Mouse (Mus musculus) B cell, adult 62 days (primary cell): ENCODE measurements around the gene Defa20. TPM values are rescaled to one million over a fixed set of nuclear protein-coding genes. Genes with fewer than 3 reads are reported as not detected.

Source experiments
- total RNA-seq: library from RNA; stranded (reverse); gene quantifications from 4 replicates; pipeline ENCODE4 v1.2.4, GENCODE M21; 2023

Defa20 gene
- not detected in 4 replicates for total RNA-seq

GRCm38 (mm10) chr8:21508958-21509357, at the start of gene Defa20:
TSS of gene Defa20 (plus strand) at chr8:21509258.

DNA sequence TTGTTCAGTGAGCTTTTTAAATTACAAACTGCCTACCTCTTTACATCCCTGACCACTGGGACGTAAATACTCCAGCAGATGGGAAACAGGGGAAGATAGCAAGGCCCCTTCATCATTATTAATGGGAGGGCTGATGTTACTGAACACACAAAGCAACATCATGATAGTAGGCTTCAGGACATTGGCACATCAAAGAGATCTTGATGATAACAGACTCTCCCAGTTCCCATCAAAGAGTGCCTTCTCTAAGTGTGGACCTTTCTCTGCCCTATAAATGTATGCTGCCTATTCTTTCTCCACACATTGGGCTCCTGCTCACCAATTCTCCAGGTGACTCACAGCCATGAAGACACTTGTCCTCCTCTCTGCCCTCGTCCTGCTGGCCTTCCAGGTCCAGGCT, 19.7 kb downstream of the Defa20 start, which contains the start of gene Defa32:
TSS of gene Defa32 (plus strand) at position 301 of the 400 bp plus-strand sequence.

Other genes starting within 250 kb of the Defa20 start
- not detected in 4 replicates for gene Defa27, start 193.7 kb upstream of the Defa20 start, total RNA-seq
- not detected in 4 replicates for gene Defa29, start 182.2 kb upstream of the Defa20 start, total RNA-seq
- gene Defa2, start 130.7 kb upstream of the Defa20 start, total RNA-seq: not detected in 4 replicates
- not detected in 4 replicates for gene Defa33, start 117.4 kb upstream of the Defa20 start, total RNA-seq
- gene Defa36, start 81.8 kb upstream of the Defa20 start, total RNA-seq: not detected in 4 replicates
- not detected in 4 replicates for gene Gm7849, start 52.7 kb upstream of the Defa20 start, total RNA-seq
- gene Defa32, start 19.8 kb downstream of the Defa20 start, total RNA-seq: not detected in 4 replicates
- not detected in 4 replicates for gene Defa37, start 56.1 kb downstream of the Defa20 start, total RNA-seq
- gene Defa28, start 73.7 kb downstream of the Defa20 start, total RNA-seq: not detected in 4 replicates
- not detected in 4 replicates for gene Gm7861, start 85.2 kb downstream of the Defa20 start, total RNA-seq
- not detected in 4 replicates for gene Defa26, start 108.9 kb downstream of the Defa20 start, total RNA-seq
- gene Defa17, start 146.5 kb downstream of the Defa20 start, total RNA-seq: not detected in 4 replicates
- not detected in 4 replicates for gene Defa34, start 156.5 kb downstream of the Defa20 start, total RNA-seq
- not detected in 4 replicates for gene AY761184, start 194.4 kb downstream of the Defa20 start, total RNA-seq
- gene Defa24, start 225.2 kb downstream of the Defa20 start, total RNA-seq: not detected in 4 replicates